Mouse (Mus musculus) kidney, embryonic 15.5 days (tissue): Measurements from ENCODE around the gene Qdpr. TPM values are rescaled to one million over a fixed set of nuclear protein-coding genes. Genes with fewer than 3 reads are reported as not detected.

Source experiments
- ATAC-seq: fragments of 200-750 bp; cut with Nextera tagmentation; replicated peaks from 2 replicates; pipeline ENCODE4 v1.8.0; 2017; ENCODE audit warnings: moderate TSS enrichment; ENCODE audit not compliant: low FRiP score
- H3K27ac ChIP-seq: fragments of 300-500 bp; sonication (generic); 2 replicates; pipeline ENCODE4 v1.5.1; 2015; ENCODE audit warnings: mild to moderate bottlenecking, inconsistent platforms
- H3K27me3 ChIP-seq: fragments of 300-500 bp; sonication (generic); 2 replicates; pipeline ENCODE4 v1.6.1; 2015; ENCODE audit warnings: inconsistent platforms
- H3K36me3 ChIP-seq: fragments of 300-500 bp; sonication (generic); 2 replicates; pipeline ENCODE4 v1.6.1; 2015; ENCODE audit warnings: inconsistent platforms
- H3K4me1 ChIP-seq: fragments of 300-500 bp; sonication (generic); 2 replicates; pipeline ENCODE4 v1.6.1; 2015; ENCODE audit warnings: inconsistent platforms
- H3K4me2 ChIP-seq: fragments of 300-500 bp; sonication (generic); 2 replicates; pipeline ENCODE4 v1.6.1; 2015; ENCODE audit warnings: moderate library complexity, mild to moderate bottlenecking, inconsistent platforms
- H3K4me3 ChIP-seq: fragments of 300-500 bp; sonication (generic); replicated peaks from 2 replicates; pipeline ENCODE4 v1.5.1; 2015; ENCODE audit warnings: mild to moderate bottlenecking, inconsistent platforms
- H3K9ac ChIP-seq: fragments of 300-500 bp; sonication (generic); 2 replicates; pipeline ENCODE4 v1.6.1; 2015; ENCODE audit warnings: mild to moderate bottlenecking, inconsistent platforms
- H3K9me3 ChIP-seq: fragments of 300-500 bp; sonication (generic); replicated peaks from 2 replicates; pipeline ENCODE4 v1.6.1; 2016; ENCODE audit warnings: inconsistent platforms
- WGBS: fragments of 180-500 bp; shearing (Covaris S2); methylation state at CpG from one replicate; pipeline ENCODE4 v1.1.7; 2015; ENCODE audit warnings: mixed read lengths; 5-methylcytosine and 5-hydroxymethylcytosine counted together
- polyA plus RNA-seq: library from polyadenylated mRNA; unstranded; fragments of >200 nt; fragmentation: Nextera tagmentation; extraction: Ambion mirVana; gene quantifications from 2 replicates; pipeline ENCODE4 v1.2.1, GENCODE M21; 2015

The Qdpr gene
- polyA plus RNA-seq, 1 experiment from 2014 or later = 173 TPM

DNA sequence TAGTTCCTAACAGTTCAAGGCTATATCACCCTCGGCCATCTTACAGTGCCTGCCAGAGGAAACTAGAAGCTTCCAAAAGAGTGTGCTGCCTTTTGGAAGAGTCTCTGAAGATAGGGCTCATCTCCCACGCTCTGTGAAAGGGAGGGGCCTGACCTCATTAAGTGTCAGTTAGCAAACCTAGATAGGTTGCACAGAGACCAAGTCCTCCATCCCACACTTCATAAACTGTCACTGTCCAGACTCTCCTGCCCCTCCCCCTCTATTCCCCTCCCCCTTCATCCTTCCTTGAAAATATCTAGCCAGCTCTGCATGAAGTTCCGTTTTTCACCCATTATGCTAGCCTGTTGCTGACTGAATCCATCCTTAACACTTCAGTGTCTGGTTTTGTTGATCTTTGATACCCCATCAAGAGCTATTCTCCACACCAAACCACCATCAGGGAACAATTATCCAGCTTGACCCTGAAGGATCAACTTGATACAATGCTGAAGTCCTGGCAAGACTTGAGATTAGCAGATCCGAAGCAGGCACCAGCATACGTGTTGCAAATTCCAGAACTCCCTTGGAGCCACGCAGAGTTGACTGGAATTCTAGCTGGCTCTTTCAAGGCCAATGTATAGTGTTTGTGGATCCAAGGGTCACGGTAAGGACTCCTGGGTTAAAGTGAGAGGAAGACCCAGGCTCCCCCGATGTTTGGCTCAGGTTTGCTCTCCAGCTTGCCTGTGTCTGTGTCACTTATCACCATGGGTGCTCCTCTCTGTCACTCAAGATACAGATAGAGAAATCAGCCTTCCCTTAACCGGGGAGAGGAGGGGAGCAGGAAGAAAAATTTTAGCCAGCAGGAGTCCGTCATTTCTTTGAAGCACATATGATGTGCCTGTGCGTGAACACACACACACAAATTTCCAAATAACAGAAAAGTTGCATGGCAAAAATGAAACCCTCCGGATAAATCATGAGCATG is 27.9 kb downstream of the Qdpr start:
- no peak overlapping the region for H3K4me3 ChIP-seq
- 70% methylated on average over 12 of the region's 12 CpGs for WGBS
- H3K27me3 ChIP-seq = no peaks in the 10 kb centered on the region
- H3K36me3 ChIP-seq = no peaks in the 10 kb centered on the region
- H3K27ac ChIP-seq = no peak overlapping the region
- ATAC-seq = no peak
- H3K9me3 ChIP-seq = no peaks in the 10 kb centered on the region
- 0 out of 2 replicates have a peak, but pooled peaks cover 5% of the 10 kb centered on the region for H3K4me1 ChIP-seq
- no peak overlapping the region for H3K9ac ChIP-seq
- H3K4me2 ChIP-seq = no peak overlapping the region

DNA sequence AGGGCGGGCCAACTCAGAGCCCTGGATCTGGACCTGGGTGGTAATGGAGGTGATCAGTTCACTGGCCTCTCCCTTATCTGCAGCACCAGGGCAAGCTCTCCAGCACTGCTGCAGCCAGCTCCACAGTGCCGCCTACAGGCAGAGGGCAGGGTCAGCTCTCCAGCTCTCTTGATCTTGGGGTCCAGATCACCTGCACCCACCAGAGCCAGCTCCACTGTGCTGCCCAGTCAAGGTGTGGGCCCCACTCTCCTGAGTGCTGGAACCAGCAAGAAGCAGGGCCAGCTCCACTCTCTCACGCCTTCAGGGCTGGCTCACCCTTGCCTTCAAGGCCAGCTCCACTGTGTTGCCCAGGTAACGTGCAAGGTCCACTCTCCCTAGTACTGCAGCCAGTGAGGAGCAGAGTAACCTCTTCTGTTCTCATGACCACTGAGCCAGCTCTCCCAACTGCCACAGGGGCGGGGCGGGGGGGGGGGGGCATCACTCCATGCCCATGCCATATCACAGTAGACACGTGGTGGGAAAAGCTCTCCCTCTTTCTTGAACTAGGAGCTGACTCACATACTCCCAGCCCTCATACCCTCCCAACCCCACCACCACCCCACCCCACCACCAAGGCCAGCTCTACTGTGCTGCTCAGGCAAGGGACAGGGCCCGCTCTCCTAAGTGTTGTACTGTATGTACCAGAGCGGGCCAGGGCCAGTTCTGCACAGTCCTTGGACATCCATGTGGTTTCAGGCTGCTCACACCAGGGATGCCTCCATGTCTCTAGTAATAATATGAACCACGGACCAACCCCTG is 30.0 kb downstream of the Qdpr start:
- 81% methylated on average over 10 of the region's 10 CpGs for WGBS
- H3K27me3 ChIP-seq = no peaks in the 10 kb centered on the region
- peak; percentile 74; the same call in 1 of the 2 replicates for ATAC-seq

DNA sequence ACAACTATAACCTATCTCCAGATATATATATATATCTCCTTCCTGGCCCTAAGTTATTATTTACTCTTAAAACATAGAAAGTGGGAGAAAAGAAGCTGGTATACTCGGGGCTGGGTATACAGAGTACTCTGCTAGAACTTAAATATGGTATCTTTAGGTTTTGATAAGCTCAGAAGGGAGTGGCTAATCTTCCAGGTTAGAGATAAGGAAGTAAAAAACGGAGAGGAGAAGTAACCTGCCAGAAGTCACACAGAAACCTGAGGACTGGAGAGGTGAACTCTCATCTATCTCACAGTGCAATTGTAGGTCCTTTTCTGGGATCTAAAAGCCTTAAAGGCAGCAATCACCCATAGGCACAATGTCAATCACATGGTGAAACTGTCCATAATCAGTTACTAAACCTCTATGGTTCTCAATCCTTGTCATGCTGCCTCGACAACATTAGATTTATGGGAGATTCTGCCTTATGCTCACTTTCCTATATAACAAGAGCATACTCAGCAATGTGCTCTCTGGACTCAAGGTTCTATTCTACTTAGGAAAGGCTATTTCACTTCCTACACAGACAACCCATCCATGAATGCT is 32.1 kb downstream of the Qdpr start:
- no peaks in the 10 kb centered on the region for H3K36me3 ChIP-seq
- no peak overlapping the region for H3K27ac ChIP-seq
- H3K4me2 ChIP-seq = no peak overlapping the region
- H3K9ac ChIP-seq = no peak overlapping the region
- H3K27me3 ChIP-seq = no peaks in the 10 kb centered on the region
- no peak for ATAC-seq
- WGBS = 76% methylated on average over 3 of the region's 3 CpGs
- 0 out of 2 replicates have a peak, but pooled peaks cover 5% of the 10 kb centered on the region for H3K4me1 ChIP-seq
- no peaks in the 10 kb centered on the region for H3K9me3 ChIP-seq
- no peak overlapping the region for H3K4me3 ChIP-seq

More for the DNA sequence above, 30.0 kb downstream of the Qdpr start:
- Histone ChIP-seq H3K4me3 (no peak overlapping the region), H3K4me2 (no peak overlapping the region), H3K4me1 (0 out of 2 replicates have a peak, but pooled peaks cover 5% of the 10 kb centered on the region), H3K36me3 (no peaks in the 10 kb centered on the region), H3K9me3 (no peaks in the 10 kb centered on the region), H3K9ac (no peak overlapping the region), H3K27ac (no peak overlapping the region)

DNA sequence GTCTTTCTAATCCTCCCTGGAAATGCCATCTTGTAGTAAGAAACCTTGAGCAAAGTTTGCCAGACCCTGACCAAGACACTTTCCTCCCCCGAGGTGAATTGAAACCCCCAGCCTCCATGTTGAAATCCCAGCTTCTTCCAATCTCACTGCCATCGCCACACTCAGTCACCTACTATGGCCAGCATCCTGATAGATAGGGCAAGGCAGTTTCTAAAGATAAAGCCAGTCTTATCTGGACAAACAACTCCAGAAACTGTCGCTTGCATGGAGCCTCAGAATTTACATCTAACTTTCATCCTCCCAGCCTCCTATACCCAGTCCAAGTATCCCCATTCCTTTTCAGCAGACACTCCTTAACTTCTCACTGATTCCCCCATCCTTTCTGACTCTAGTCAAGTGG is 33.6 kb downstream of the Qdpr start:
- no peak overlapping the region for H3K4me2 ChIP-seq
- ATAC-seq = no peak
- 86% methylated on average over 3 of the region's 3 CpGs for WGBS
- no peaks in the 10 kb centered on the region for H3K9me3 ChIP-seq
- H3K36me3 ChIP-seq = no peaks in the 10 kb centered on the region
- H3K27ac ChIP-seq = no peak overlapping the region
- H3K9ac ChIP-seq = no peak overlapping the region
- no peak overlapping the region for H3K4me3 ChIP-seq
- 0 out of 2 replicates have a peak, but pooled peaks cover 3% of the 10 kb centered on the region for H3K4me1 ChIP-seq
- H3K27me3 ChIP-seq = no peaks in the 10 kb centered on the region

DNA sequence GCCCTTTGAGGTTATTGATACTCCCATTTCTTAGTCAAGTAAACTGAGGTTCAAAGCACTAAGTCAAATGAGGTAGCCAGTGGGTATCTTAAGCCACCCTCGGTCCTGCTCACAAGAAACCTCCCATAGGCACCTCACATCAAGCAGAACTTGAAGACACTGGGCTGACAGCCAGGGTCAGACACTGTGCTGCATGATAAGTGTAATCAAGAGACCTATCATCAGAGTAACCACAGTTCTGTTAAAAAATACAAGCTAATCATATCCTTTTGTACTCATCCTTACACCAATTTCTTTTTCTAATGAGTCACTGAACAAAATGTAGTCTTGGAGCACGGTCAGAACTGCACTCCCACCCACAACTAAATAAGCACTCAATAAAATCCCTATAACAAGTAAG is 43.9 kb downstream of the Qdpr start:
- Histone ChIP-seq H3K4me2 (no peak overlapping the region), H3K4me3 (no peak overlapping the region), H3K27ac (no peak overlapping the region), H3K27me3 (no peaks in the 10 kb centered on the region), H3K9me3 (no peaks in the 10 kb centered on the region), H3K4me1 (no peaks in the 10 kb centered on the region), H3K36me3 (no peaks in the 10 kb centered on the region), H3K9ac (no peak overlapping the region)
- WGBS = 78% methylated on average over 2 of the region's 2 CpGs
- no peak for ATAC-seq

DNA sequence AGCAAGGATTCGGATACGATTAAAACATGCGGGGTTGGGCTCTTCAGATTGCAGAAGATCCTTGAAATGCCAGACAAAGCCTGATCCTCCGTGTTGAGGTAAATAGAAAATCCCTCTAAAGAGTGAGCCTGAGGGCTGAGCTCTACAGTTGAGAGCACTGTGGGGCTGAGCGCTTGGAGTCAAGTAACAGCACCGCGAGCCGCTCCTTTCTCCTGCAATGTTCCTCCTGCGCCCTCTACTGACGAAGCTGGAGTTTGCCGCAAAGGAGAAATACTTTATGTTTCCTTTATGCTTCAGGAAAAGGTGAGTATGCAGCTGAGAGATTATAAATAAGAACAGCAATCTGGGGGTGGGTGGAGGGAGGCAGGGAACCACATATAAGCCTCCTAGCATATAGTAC is 47.4 kb downstream of the Qdpr start:
- H3K9ac ChIP-seq = no peak overlapping the region
- H3K27ac ChIP-seq = no peak overlapping the region
- no peaks in the 10 kb centered on the region for H3K4me1 ChIP-seq
- H3K4me3 ChIP-seq = no peak overlapping the region
- H3K36me3 ChIP-seq = no peaks in the 10 kb centered on the region
- H3K27me3 ChIP-seq = no peaks in the 10 kb centered on the region
- H3K4me2 ChIP-seq = no peak overlapping the region
- ATAC-seq = peak; percentile 74; the same call in 1 of the 2 replicates
- WGBS = 17% methylated on average over 11 of the region's 11 CpGs
- no peaks in the 10 kb centered on the region for H3K9me3 ChIP-seq

DNA sequence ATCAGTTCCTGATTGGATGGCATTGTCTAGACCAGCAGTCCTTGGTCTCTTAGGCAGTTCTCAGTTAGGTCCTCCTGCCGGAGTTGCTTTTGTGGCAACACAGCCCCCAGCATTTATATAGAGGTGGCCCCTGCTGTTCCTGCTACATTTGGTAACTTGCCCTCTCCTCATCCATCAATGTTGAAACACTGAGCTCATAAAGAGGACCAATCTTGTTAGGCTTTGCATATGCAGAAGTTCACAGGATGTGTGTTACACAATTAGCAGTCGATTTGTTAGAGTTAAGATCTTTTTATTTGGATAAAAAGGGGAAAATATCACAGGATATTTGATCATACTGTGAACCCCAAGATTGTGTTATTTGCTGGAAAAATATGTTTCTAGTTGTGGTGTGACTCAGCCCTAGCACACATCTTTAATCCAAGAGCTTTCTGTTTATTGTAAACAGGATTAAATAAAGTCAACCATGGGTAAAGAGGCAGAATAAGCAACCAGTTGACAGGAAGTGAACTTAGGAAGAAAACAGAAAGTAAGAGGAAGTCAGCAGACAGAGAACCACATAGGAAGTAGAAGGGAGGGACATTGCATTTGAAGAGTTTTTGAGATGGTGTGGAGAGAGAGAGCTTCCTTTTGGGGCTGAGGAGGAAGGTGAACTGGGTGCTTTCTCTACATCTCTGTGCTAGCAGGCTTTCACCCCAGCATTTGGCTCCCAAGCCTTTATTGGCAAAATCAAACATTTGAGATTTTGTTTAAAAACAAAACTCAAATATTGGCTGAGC is 65.8 kb downstream of the Qdpr start:
- Histone ChIP-seq H3K4me3 (no peak overlapping the region), H3K4me2 (no peak overlapping the region), H3K9me3 (no peaks in the 10 kb centered on the region)

More for the DNA sequence above, 65.8 kb downstream of the Qdpr start:
- Histone ChIP-seq H3K9ac (no peak overlapping the region), H3K27me3 (no peaks in the 10 kb centered on the region), H3K36me3 (no peaks in the 10 kb centered on the region), H3K4me1 (no peaks in the 10 kb centered on the region), H3K27ac (no peak overlapping the region)
- 80% methylated on average over 2 of the region's 2 CpGs for WGBS
- ATAC-seq = no peak

Other genes with a start within 250 kb of the Qdpr start
- not detected in 2 replicates for gene Clrn2, start 3.5 kb upstream of the Qdpr start, polyA plus RNA-seq
- 102 and 105 TPM in 2 replicates for gene Lap3, start 43.1 kb upstream of the Qdpr start, polyA plus RNA-seq
- 274 and 287 TPM in 2 replicates for gene Med28, start 70.0 kb upstream of the Qdpr start, polyA plus RNA-seq
- gene Fam184b, start 189.4 kb upstream of the Qdpr start, polyA plus RNA-seq = 1.6 TPM in 2 replicates
- 55.5 and 60.4 TPM in 2 replicates for gene Ncapg, start 219.7 kb upstream of the Qdpr start, polyA plus RNA-seq